ENCODE assay signal across 8 mouse cellular contexts in genomic region chr3:122245215-122245877, GRCm38 (mm10). TPM values are rescaled to one million over a fixed set of nuclear protein-coding genes. Genes with fewer than 3 reads are reported as not detected.
DNase-seq lines count a peak whose midpoint lies in the region; ATAC-seq and TF ChIP-seq lines count a peak whose summit lies in the region.

Gene Gclm, plus strand, starts transcription at chr3:122245557.

- peak within 1 kb of the TSS; percentile 95 for H3K4me3 ChIP-seq in forebrain, embryonic 10.5 days
- H3K4me3 ChIP-seq in heart, embryonic 15.5 days: peak within 1 kb of the TSS; percentile 96
- H3K4me3 ChIP-seq in liver, embryonic 14.5 days (ENCODE audit: insufficient read depth in 1 of 2, low read depth in 2 of 2, low read length in 2 of 2): peak within 1 kb of the TSS; percentile 69 to 99
- peak within 1 kb of the TSS; percentile 88 for H3K4me3 ChIP-seq in neural tube, embryonic 11.5 days (ENCODE audit: low read depth, low read length)
- H3K4me3 ChIP-seq in stomach, postnatal 0 days (ENCODE audit: low read depth, low read length): peak within 1 kb of the TSS; percentile 90

- no peaks in the 10 kb centered on the region for H3K27me3 ChIP-seq in forebrain, embryonic 10.5 days (ENCODE audit: poor library complexity, severe bottlenecking)
- H3K27me3 ChIP-seq in heart, embryonic 15.5 days: no peaks in the 10 kb centered on the region
- H3K27me3 ChIP-seq in liver, embryonic 14.5 days (ENCODE audit: control insufficient read depth, insufficient read depth, low read length): no peaks in the 10 kb centered on the region
- H3K27me3 ChIP-seq in neural tube, embryonic 11.5 days (ENCODE audit: control insufficient read depth, insufficient read depth, low read length): no peaks in the 10 kb centered on the region
- no peaks in the 10 kb centered on the region for H3K27me3 ChIP-seq in stomach, postnatal 0 days (ENCODE audit: control insufficient read depth, insufficient read depth, low read length)

- no peaks in the 10 kb centered on the region for H3K36me3 ChIP-seq in forebrain, embryonic 10.5 days (replicated peaks)
- no peaks in the 10 kb centered on the region for H3K36me3 ChIP-seq in heart, embryonic 15.5 days
- peaks cover 16% of the 10 kb centered on the region for H3K36me3 ChIP-seq in liver, embryonic 14.5 days (replicated peaks; ENCODE audit: control insufficient read depth, insufficient read depth, low read depth)
- no peaks in the 10 kb centered on the region for H3K36me3 ChIP-seq in neural tube, embryonic 11.5 days (ENCODE audit: control insufficient read depth, insufficient read depth, low read length)
- H3K36me3 ChIP-seq in stomach, postnatal 0 days (ENCODE audit: control insufficient read depth, insufficient read depth, low read length): no peaks in the 10 kb centered on the region

- peak within 1 kb of the TSS; percentile 94 for H3K27ac ChIP-seq in forebrain, embryonic 10.5 days
- H3K27ac ChIP-seq in heart, embryonic 15.5 days: peak within 1 kb of the TSS; percentile 93
- peak within 1 kb of the TSS; percentile 100 for H3K27ac ChIP-seq in liver, embryonic 14.5 days
- peak within 1 kb of the TSS; percentile 90 for H3K27ac ChIP-seq in neural tube, embryonic 11.5 days (ENCODE audit: low read depth, low read length)
- peak within 1 kb of the TSS; percentile 96 for H3K27ac ChIP-seq in stomach, postnatal 0 days (replicated peaks)

- peak; percentile 38 for TF ChIP-seq CTCF in liver, embryonic 14.5 days (IDR thresholded peaks at IDR 0.05; ENCODE audit: low read depth)
- TF ChIP-seq CTCF in stomach, postnatal 0 days (IDR thresholded peaks at IDR 0.05; ENCODE audit: low read depth): peak; percentile 58

- H3K9me3 ChIP-seq in forebrain, embryonic 10.5 days: no peaks in the 10 kb centered on the region
- no peaks in the 10 kb centered on the region for H3K9me3 ChIP-seq in heart, embryonic 15.5 days (replicated peaks)
- no peaks in the 10 kb centered on the region for H3K9me3 ChIP-seq in liver, embryonic 14.5 days (ENCODE audit: control insufficient read depth, low read length)
- no peaks in the 10 kb centered on the region for H3K9me3 ChIP-seq in neural tube, embryonic 11.5 days (ENCODE audit: control insufficient read depth, low read length)
- no peaks in the 10 kb centered on the region for H3K9me3 ChIP-seq in stomach, postnatal 0 days (ENCODE audit: control insufficient read depth, low read length)

- H3K9ac ChIP-seq in heart, embryonic 15.5 days: peak within 1 kb of the TSS; percentile 89
- H3K9ac ChIP-seq in liver, embryonic 14.5 days (replicated peaks): peak within 1 kb of the TSS; percentile 100
- peak within 1 kb of the TSS; percentile 80 for H3K9ac ChIP-seq in neural tube, embryonic 11.5 days (ENCODE audit: low read length)
- peak within 1 kb of the TSS; percentile 91 for H3K9ac ChIP-seq in stomach, postnatal 0 days (ENCODE audit: low read length)

- TF ChIP-seq EP300 in liver, embryonic 14.5 days (IDR thresholded peaks at IDR 0.05; ENCODE audit: low read depth): 0 out of 2 replicates have a peak, but pooled peaks have one; percentile 36
- TF ChIP-seq EP300 in stomach, postnatal 0 days (optimal IDR thresholded peaks at IDR 0.05): no peak

- under 1% methylated on average over 87 of the region's 90 CpGs for WGBS in forebrain, embryonic 10.5 days
- WGBS in heart, embryonic 15.5 days: under 1% methylated on average over 88 of the region's 90 CpGs
- WGBS in liver, embryonic 14.5 days (ENCODE audit: insufficient replicate concordance): under 1% methylated on average over 81 of the region's 90 CpGs
- under 1% methylated on average over 70 of the region's 90 CpGs for WGBS in neural tube, embryonic 11.5 days
- WGBS in stomach, postnatal 0 days: under 1% methylated on average over 57 of the region's 90 CpGs

- H3K4me1 ChIP-seq in forebrain, embryonic 10.5 days: peaks cover 46% of the 10 kb centered on the region
- peaks cover 30% of the 10 kb centered on the region for H3K4me1 ChIP-seq in heart, embryonic 15.5 days (replicated peaks)
- peaks cover 31 to 40% of the 10 kb centered on the region in 2 experiments for H3K4me1 ChIP-seq in liver, embryonic 14.5 days (replicated peaks; ENCODE audit: control insufficient read depth in 2 of 2, insufficient read depth in 2 of 2, low read length in 1 of 2)
- H3K4me1 ChIP-seq in neural tube, embryonic 11.5 days (ENCODE audit: control insufficient read depth, insufficient read depth, low read length): peaks cover 6% of the 10 kb centered on the region
- H3K4me1 ChIP-seq in stomach, postnatal 0 days (replicated peaks; ENCODE audit: control insufficient read depth, insufficient read depth): peaks cover 2% of the 10 kb centered on the region; the same call in 1 of the 2 replicates

- peak; percentile 97 for ATAC-seq in CD4-positive, CD25-positive, alpha-beta regulatory T cell, adult 4 months
- peak; percentile 98 for ATAC-seq in heart, embryonic 15.5 days (replicated peaks; ENCODE audit: insufficient number of reproducible peaks, insufficient read depth, low FRiP score, low read depth)
- peak; percentile 85 for ATAC-seq in liver, embryonic 14.5 days (ENCODE audit: insufficient read depth)
- ATAC-seq in neural tube, embryonic 11.5 days (ENCODE audit: insufficient read depth, low FRiP score, low TSS enrichment): peak; percentile 99
- ATAC-seq in stomach, postnatal 0 days (ENCODE audit: low FRiP score, low TSS enrichment): peak; percentile 96

- peak within 1 kb of the TSS; percentile 76 for H3K4me2 ChIP-seq in heart, embryonic 15.5 days
- peak within 1 kb of the TSS; percentile 80 for H3K4me2 ChIP-seq in liver, embryonic 14.5 days (ENCODE audit: low read depth)
- peak within 1 kb of the TSS; percentile 76 for H3K4me2 ChIP-seq in neural tube, embryonic 11.5 days (ENCODE audit: low read depth)
- H3K4me2 ChIP-seq in stomach, postnatal 0 days (replicated peaks; ENCODE audit: low read depth): peak within 1 kb of the TSS; percentile 78

- peak; percentile 95 for DNase-seq in c-Kit-negative CD71-positive TER-119-positive erythroid progenitor cells, embryonic 14.5 days (ENCODE audit: low read depth, low spot score)
- peak; percentile 91 for DNase-seq in forebrain, embryonic 10.5 days (ENCODE audit: extremely low spot score, low spot score)
- peak; percentile 92 to 97 for DNase-seq in kidney, postnatal 25 days
- peak; percentile 91 to 92 (median 92) for DNase-seq in liver, embryonic 14.5 days (ENCODE audit: low read depth in 3 of 3, low spot score in 3 of 3)
- peak; percentile 96 for DNase-seq in neural tube, embryonic 11.5 days (ENCODE audit: low spot score)
- peak; percentile 93 for DNase-seq in stomach, postnatal 0 days (ENCODE audit: low spot score)

RNA-seq across cellular contexts. Expression of gene Gclm, which starts in this region (rescaled TPM):
- polyA plus RNA-seq in CD4-positive, CD25-positive, alpha-beta regulatory T cell, adult 4 months (2017; shearing (Covaris generic)): 10 to 100 TPM in 1 of 2 experiments, 1 to 10 TPM in 1; 7.8 to 11.4 TPM
- polyA plus RNA-seq in forebrain, embryonic 10.5 days (2016; fragmentation: Nextera tagmentation; extraction: Ambion mirVana): 42.8 and 45.1 TPM in 2 replicates
- 65.6 and 71.9 TPM in 2 replicates for polyA plus RNA-seq in heart, embryonic 15.5 days (2015; fragmentation: Nextera tagmentation; extraction: Ambion mirVana)
- 95.7 and 140 TPM in 2 replicates for polyA plus RNA-seq in liver, embryonic 14.5 days (2012; rRNA removed)
- 360 and 422 TPM in 2 replicates for polyA plus RNA-seq in liver, embryonic 14.5 days (2014; fragmentation: Nextera tagmentation; extraction: Ambion mirVana)
- 52.0 and 55.3 TPM in 2 replicates for polyA plus RNA-seq in neural tube, embryonic 11.5 days (2014; fragmentation: Nextera tagmentation; extraction: Ambion mirVana)
- 148 and 155 TPM in 2 replicates for polyA plus RNA-seq in stomach, postnatal 0 days (2015; fragmentation: Nextera tagmentation; extraction: Ambion mirVana)

Comparison
In these comparisons a context has a peak if more than half of its experiments do, and no peak if none do; other contexts are left out.
1. Peak in every context shown above with its lines: DNase-seq, ATAC-seq, H3K4me3 ChIP-seq and H3K27ac ChIP-seq.